Mouse (Mus musculus) embryonic facial prominence, embryonic 11.5 days (tissue): ENCODE measurements around the gene Elobl. TPM values are rescaled to one million over a fixed set of nuclear protein-coding genes. Genes with fewer than 3 reads are reported as not detected.

Experiments
- ATAC-seq: fragments of 200-750 bp; cut with Nextera tagmentation; replicated peaks from 2 replicates; pipeline ENCODE4 v1.8.0; 2017; ENCODE audit warnings: low read depth; ENCODE audit not compliant: insufficient number of reproducible peaks, low FRiP score, low TSS enrichment
- DNase-seq: peaks from one replicate; pipeline ENCODE4 v3.0.0-alpha.2; 2015; ENCODE audit warnings: low spot score
- H3K27ac ChIP-seq: fragments of 300-500 bp; sonication (generic); replicated peaks from 2 replicates; pipeline ENCODE4 v1.5.1; 2014; ENCODE audit warnings: mild to moderate bottlenecking, low read depth, low read length, control low read depth
- H3K27me3 ChIP-seq: fragments of 300-500 bp; sonication (generic); 2 replicates; pipeline ENCODE4 v1.6.1; 2014; ENCODE audit warnings: mild to moderate bottlenecking, low read length, moderate library complexity, mixed read lengths; ENCODE audit not compliant: control insufficient read depth, insufficient read depth
- H3K36me3 ChIP-seq: fragments of 300-500 bp; sonication (generic); replicated peaks from 2 replicates; pipeline ENCODE4 v1.6.1; 2014; ENCODE audit warnings: low read depth, mild to moderate bottlenecking, low read length, moderate library complexity, mixed read lengths; ENCODE audit not compliant: control insufficient read depth, insufficient read depth
- H3K4me1 ChIP-seq: fragments of 300-500 bp; sonication (generic); 2 replicates; pipeline ENCODE4 v1.6.1; 2014; ENCODE audit warnings: low read length, mixed read lengths; ENCODE audit not compliant: control insufficient read depth, insufficient read depth
- H3K4me2 ChIP-seq: fragments of 300-500 bp; sonication (generic); 2 replicates; pipeline ENCODE4 v1.6.1; 2014; ENCODE audit warnings: low read depth, mild to moderate bottlenecking, control low read depth, low read length, moderate library complexity
- H3K4me3 ChIP-seq: fragments of 300-500 bp; sonication (generic); 2 replicates; pipeline ENCODE4 v1.5.1; 2014; ENCODE audit warnings: low read depth, low read length, control low read depth
- H3K9ac ChIP-seq: fragments of 300-500 bp; sonication (generic); replicated peaks from 2 replicates; pipeline ENCODE4 v1.6.1; 2014; ENCODE audit warnings: mild to moderate bottlenecking, control low read depth, low read length
- H3K9me3 ChIP-seq: fragments of 300-500 bp; sonication (generic); replicated peaks from 2 replicates; pipeline ENCODE4 v1.6.1; 2016; ENCODE audit warnings: mild to moderate bottlenecking, low read length, inconsistent platforms, mixed read lengths; ENCODE audit not compliant: control insufficient read depth
- WGBS: fragments of 180-500 bp; shearing (Covaris S2); extraction: QIAGEN DNeasy Blood & Tissue Kit; methylation state at CpG from one replicate; pipeline ENCODE4 v1.1.7; 2014; 5-methylcytosine and 5-hydroxymethylcytosine counted together
- polyA plus RNA-seq: library from polyadenylated mRNA; unstranded; fragments of >200 nt; fragmentation: Nextera tagmentation; extraction: Ambion mirVana; gene quantifications from 2 replicates; pipeline ENCODE4 v1.2.1, GENCODE M21; 2014

The Elobl gene
- polyA plus RNA-seq, 1 experiment from 2014 or later: not detected

GRCm38 (mm10) chr11:88948896-88949295, 17.8 kb downstream of the Elobl start:
- Histone ChIP-seq H3K9me3 (no peaks in the 10 kb centered on the region), H3K27me3 (no peaks in the 10 kb centered on the region), H3K36me3 (peaks cover 3% of the 10 kb centered on the region), H3K4me3 (no peak overlapping the region), H3K4me1 (no peaks in the 10 kb centered on the region), H3K4me2 (no peak overlapping the region), H3K9ac (no peak overlapping the region), H3K27ac (no peak overlapping the region)
- DNase-seq (no peak), ATAC-seq (no peak)
- WGBS: 76% methylated on average over 8 of the region's 8 CpGs

GRCm38 (mm10) chr11:88945971-88946585, 20.7 kb downstream of the Elobl start:
- H3K27me3 ChIP-seq: no peaks in the 10 kb centered on the region
- H3K9ac ChIP-seq: no peak overlapping the region
- no peaks in the 10 kb centered on the region for H3K9me3 ChIP-seq
- no peak overlapping the region for H3K4me3 ChIP-seq
- H3K27ac ChIP-seq: no peak overlapping the region
- WGBS: 70% methylated on average over 8 of the region's 8 CpGs
- peaks cover 3% of the 10 kb centered on the region for H3K36me3 ChIP-seq
- H3K4me1 ChIP-seq: no peaks in the 10 kb centered on the region
- DNase-seq: no peak
- H3K4me2 ChIP-seq: no peak overlapping the region
- ATAC-seq: no peak

GRCm38 (mm10) chr11:88941489-88941888, 25.2 kb downstream of the Elobl start:
- WGBS: 77% methylated on average over 12 of the region's 12 CpGs
- H3K9ac ChIP-seq: no peak overlapping the region
- no peak overlapping the region for H3K27ac ChIP-seq
- DNase-seq (no peak), ATAC-seq (no peak)
- no peak overlapping the region for H3K4me3 ChIP-seq
- no peaks in the 10 kb centered on the region for H3K9me3 ChIP-seq
- no peaks in the 10 kb centered on the region for H3K4me1 ChIP-seq
- no peaks in the 10 kb centered on the region for H3K27me3 ChIP-seq
- H3K36me3 ChIP-seq: no peaks in the 10 kb centered on the region; the same call in 1 of the 2 replicates
- no peak overlapping the region for H3K4me2 ChIP-seq

- Histone ChIP-seq H3K4me3 (no peak overlapping the region), H3K27me3 (no peaks in the 10 kb centered on the region), H3K27ac (no peak overlapping the region), H3K9ac (no peak overlapping the region), H3K36me3 (no peaks in the 10 kb centered on the region; the same call in 1 of the 2 replicates), H3K9me3 (no peaks in the 10 kb centered on the region), H3K4me1 (no peaks in the 10 kb centered on the region), H3K4me2 (no peak overlapping the region)
- ATAC-seq: no peak
- WGBS: 96% methylated on average over 4 of the region's 4 CpGs
- DNase-seq: no peak
Measured at GRCm38 (mm10) chr11:88939634-88940033, 27.1 kb downstream of the Elobl start.

- no peak overlapping the region for H3K4me3 ChIP-seq
- DNase-seq (no peak), ATAC-seq (no peak)
- no peak overlapping the region for H3K4me2 ChIP-seq
- H3K27ac ChIP-seq: no peak overlapping the region
- no peaks in the 10 kb centered on the region for H3K9me3 ChIP-seq
- H3K27me3 ChIP-seq: no peaks in the 10 kb centered on the region
- H3K36me3 ChIP-seq: no peaks in the 10 kb centered on the region; the same call in 1 of the 2 replicates
- H3K9ac ChIP-seq: no peak overlapping the region
- H3K4me1 ChIP-seq: no peaks in the 10 kb centered on the region
- WGBS: 95% methylated on average over 2 of the region's 2 CpGs
Measured at GRCm38 (mm10) chr11:88938770-88939169, 28.0 kb downstream of the Elobl start.

GRCm38 (mm10) chr11:88937886-88938285, 28.8 kb downstream of the Elobl start:
- Histone ChIP-seq H3K4me3 (no peak overlapping the region), H3K27me3 (no peaks in the 10 kb centered on the region), H3K36me3 (no peaks in the 10 kb centered on the region; the same call in 1 of the 2 replicates), H3K4me1 (no peaks in the 10 kb centered on the region), H3K9ac (no peak overlapping the region), H3K9me3 (no peaks in the 10 kb centered on the region), H3K27ac (no peak overlapping the region), H3K4me2 (no peak overlapping the region)
- no peak for DNase-seq
- 87% methylated on average over 2 of the region's 2 CpGs for WGBS
- no peak for ATAC-seq

- H3K9ac ChIP-seq: no peak overlapping the region
- ATAC-seq (no peak), DNase-seq (no peak)
- no peak overlapping the region for H3K4me3 ChIP-seq
- no peaks in the 10 kb centered on the region for H3K4me1 ChIP-seq
- WGBS: 92% methylated on average over 19 of the region's 19 CpGs
- H3K27me3 ChIP-seq: no peaks in the 10 kb centered on the region
- no peaks in the 10 kb centered on the region for H3K36me3 ChIP-seq
- H3K27ac ChIP-seq: no peak overlapping the region
- H3K4me2 ChIP-seq: no peak overlapping the region
- H3K9me3 ChIP-seq: no peaks in the 10 kb centered on the region
Measured at GRCm38 (mm10) chr11:88934089-88935000, 32.4 kb downstream of the Elobl start.

GRCm38 (mm10) chr11:88933030-88933429, 33.7 kb downstream of the Elobl start:
- Histone ChIP-seq H3K27ac (no peak overlapping the region), H3K4me2 (no peak overlapping the region), H3K4me3 (no peak overlapping the region), H3K36me3 (no peaks in the 10 kb centered on the region; the same call in 1 of the 2 replicates), H3K4me1 (no peaks in the 10 kb centered on the region), H3K9ac (no peak overlapping the region), H3K9me3 (no peaks in the 10 kb centered on the region), H3K27me3 (no peaks in the 10 kb centered on the region)
- DNase-seq: no peak
- no peak for ATAC-seq
- 93% methylated on average over 9 of the region's 9 CpGs for WGBS
